Mouse (Mus musculus): ENCODE data around the gene Pithd1. TPM values are rescaled to one million over a fixed set of nuclear protein-coding genes. Genes with fewer than 3 reads are reported as not detected.
"Not testable (repeated sequence)": the region's sequence is repeated elsewhere in the genome, so short reads cannot be mapped to it uniquely, and the experiment has no call there.

Pithd1 gene
- polyA plus RNA-seq, 1 experiment from 2014 or later: 58.3 TPM

- H3K9ac ChIP-seq (replicated peaks): no peak overlapping the region
- H3K36me3 ChIP-seq: peaks cover 32% of the 10 kb centered on the region
- no peak overlapping the region for H3K4me2 ChIP-seq (replicated peaks)
- no peak for ATAC-seq (ENCODE audit: low FRiP score, low read depth)
- 91% methylated on average over 6 of the region's 6 CpGs for WGBS
- H3K4me1 ChIP-seq: peaks cover 10% of the 10 kb centered on the region
- no peaks in the 10 kb centered on the region for H3K9me3 ChIP-seq
- no peak overlapping the region for H3K4me3 ChIP-seq
- no peaks in the 10 kb centered on the region for H3K27me3 ChIP-seq
- H3K27ac ChIP-seq (replicated peaks): no peak overlapping the region
Observed at GRCm38 (mm10) chr4:135942193-135942592, 44.9 kb downstream of the Pithd1 start.

DNA sequence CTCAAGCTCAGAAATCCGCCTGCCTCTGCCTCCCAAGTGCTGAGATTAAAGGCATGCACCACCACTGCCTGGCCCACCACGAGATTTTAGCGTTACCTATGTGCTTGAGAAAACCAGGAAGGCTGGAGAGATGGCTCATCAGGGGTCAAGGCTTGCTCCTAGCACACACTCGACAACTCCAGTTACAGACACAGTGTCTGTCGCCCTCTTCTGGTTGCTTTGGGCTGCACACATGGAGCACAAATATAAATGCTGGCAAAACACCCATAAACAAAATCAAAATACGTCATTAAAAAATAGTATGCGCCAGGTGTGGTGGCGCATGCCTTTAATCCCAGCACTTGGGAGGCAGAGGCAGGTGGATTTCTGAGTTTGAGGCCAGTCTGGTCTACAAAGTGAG is 46.0 kb downstream of the Pithd1 start:
- not testable (repeated sequence) for H3K9ac ChIP-seq (replicated peaks); H3K4me3 ChIP-seq; H3K27me3 ChIP-seq; H3K9me3 ChIP-seq; ATAC-seq (ENCODE audit: low FRiP score, low read depth); H3K4me1 ChIP-seq; H3K27ac ChIP-seq (replicated peaks); H3K4me2 ChIP-seq (replicated peaks)
- WGBS: 84% methylated on average over 8 of the region's 8 CpGs
- H3K36me3 ChIP-seq: peaks cover 32% of the 10 kb centered on the region

- no peak overlapping the region for H3K27ac ChIP-seq (replicated peaks)
- 84% methylated on average over 7 of the region's 7 CpGs for WGBS
- peaks cover 34% of the 10 kb centered on the region for H3K36me3 ChIP-seq
- no peaks in the 10 kb centered on the region for H3K27me3 ChIP-seq
- no peaks in the 10 kb centered on the region for H3K9me3 ChIP-seq
- peaks cover 4% of the 10 kb centered on the region; the same call in 1 of the 2 replicates for H3K4me1 ChIP-seq
- no peak overlapping the region for H3K4me2 ChIP-seq (replicated peaks)
- no peak overlapping the region for H3K4me3 ChIP-seq
- ATAC-seq (ENCODE audit: low FRiP score, low read depth): no peak
- H3K9ac ChIP-seq (replicated peaks): no peak overlapping the region
Observed at GRCm38 (mm10) chr4:135938858-135939257, 48.2 kb downstream of the Pithd1 start.

- peaks cover 4% of the 10 kb centered on the region; the same call in 1 of the 2 replicates for H3K4me1 ChIP-seq
- no peaks in the 10 kb centered on the region for H3K27me3 ChIP-seq
- H3K4me2 ChIP-seq (replicated peaks): no peak overlapping the region
- no peak for ATAC-seq (ENCODE audit: low FRiP score, low read depth)
- H3K36me3 ChIP-seq: peaks cover 41% of the 10 kb centered on the region
- H3K9me3 ChIP-seq: no peaks in the 10 kb centered on the region
- H3K27ac ChIP-seq (replicated peaks): no peak overlapping the region
- H3K4me3 ChIP-seq: no peak overlapping the region
- no peak overlapping the region for H3K9ac ChIP-seq (replicated peaks)
- WGBS: 67% methylated on average over 5 of the region's 5 CpGs
Observed at GRCm38 (mm10) chr4:135935502-135935901, 51.6 kb downstream of the Pithd1 start.

DNA sequence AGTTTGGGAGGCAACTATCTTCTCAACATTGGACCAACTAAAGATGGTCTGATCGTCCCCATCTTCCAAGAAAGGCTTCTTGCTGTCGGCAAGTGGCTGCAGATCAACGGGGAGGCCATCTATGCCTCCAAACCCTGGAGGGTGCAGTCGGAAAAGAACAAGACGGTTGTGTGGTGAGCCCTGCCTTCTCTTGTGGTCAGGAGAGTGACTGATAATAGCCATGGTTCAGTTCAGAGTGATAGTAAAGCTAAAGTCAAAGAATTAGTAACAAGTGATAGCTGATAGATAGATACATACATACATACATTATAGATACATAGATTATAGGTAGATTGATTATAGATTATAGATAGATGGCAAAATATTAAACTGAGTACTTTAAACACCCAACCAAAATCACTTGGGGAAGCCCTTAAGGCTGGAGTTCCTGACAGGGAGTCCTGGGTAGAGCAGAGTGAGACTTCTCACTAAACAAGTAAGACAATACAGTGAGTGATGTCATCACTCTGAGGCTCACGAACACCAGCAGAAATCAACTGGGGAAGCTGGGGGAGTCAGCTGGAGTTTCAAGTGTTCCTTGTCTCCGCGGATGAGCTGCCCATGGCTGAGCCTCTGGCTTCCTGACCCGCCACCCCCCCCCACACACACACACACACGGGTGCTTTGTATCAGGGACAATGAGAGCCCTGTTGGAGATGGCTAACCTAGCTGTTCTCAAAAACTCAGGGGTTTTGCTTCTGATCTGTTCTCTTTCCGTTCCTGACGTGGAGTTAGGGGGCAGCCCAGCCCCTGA is 52.2 kb downstream of the Pithd1 start:
- H3K27ac ChIP-seq (replicated peaks): no peak overlapping the region
- no peak for ATAC-seq (ENCODE audit: low FRiP score, low read depth)
- no peaks in the 10 kb centered on the region for H3K9me3 ChIP-seq
- H3K4me2 ChIP-seq (replicated peaks): no peak overlapping the region
- H3K4me3 ChIP-seq: no peak overlapping the region
- 58% methylated on average over 12 of the region's 12 CpGs for WGBS
- no peak overlapping the region for H3K9ac ChIP-seq (replicated peaks)
- H3K36me3 ChIP-seq: peaks cover 43% of the 10 kb centered on the region
- H3K27me3 ChIP-seq: no peaks in the 10 kb centered on the region
- peaks cover 4% of the 10 kb centered on the region; the same call in 1 of the 2 replicates for H3K4me1 ChIP-seq

DNA sequence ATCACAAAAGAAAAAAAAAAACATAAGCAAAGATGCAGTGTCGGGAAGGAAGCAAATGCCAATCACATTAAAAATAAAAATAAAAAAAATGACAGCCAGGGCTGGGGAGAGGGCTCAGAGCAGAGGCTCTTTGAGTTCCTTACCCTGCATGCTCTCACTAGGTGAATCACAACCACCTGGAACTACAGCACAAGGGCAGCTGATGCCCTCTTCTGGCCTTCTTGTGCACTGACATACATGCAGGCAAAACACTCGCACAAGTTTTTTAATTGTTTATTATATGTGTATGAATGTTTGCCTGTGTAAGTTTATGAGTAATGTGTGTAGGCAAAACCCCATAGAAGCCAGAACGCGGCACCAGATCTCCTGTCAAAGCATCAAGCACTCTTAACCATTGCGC is 55.2 kb downstream of the Pithd1 start:
- WGBS: 68% methylated on average over 5 of the region's 5 CpGs
- H3K4me3 ChIP-seq: no peak overlapping the region
- no peaks in the 10 kb centered on the region for H3K27me3 ChIP-seq
- H3K36me3 ChIP-seq: peaks cover 28% of the 10 kb centered on the region
- peaks cover 4% of the 10 kb centered on the region; the same call in 1 of the 2 replicates for H3K4me1 ChIP-seq
- no peak for ATAC-seq (ENCODE audit: low FRiP score, low read depth)
- H3K4me2 ChIP-seq (replicated peaks): no peak overlapping the region
- no peaks in the 10 kb centered on the region for H3K9me3 ChIP-seq
- H3K27ac ChIP-seq (replicated peaks): no peak overlapping the region
- H3K9ac ChIP-seq (replicated peaks): no peak overlapping the region

- H3K36me3 ChIP-seq: peaks cover 36% of the 10 kb centered on the region
Observed at GRCm38 (mm10) chr4:135930239-135930638, 56.8 kb downstream of the Pithd1 start.

DNA sequence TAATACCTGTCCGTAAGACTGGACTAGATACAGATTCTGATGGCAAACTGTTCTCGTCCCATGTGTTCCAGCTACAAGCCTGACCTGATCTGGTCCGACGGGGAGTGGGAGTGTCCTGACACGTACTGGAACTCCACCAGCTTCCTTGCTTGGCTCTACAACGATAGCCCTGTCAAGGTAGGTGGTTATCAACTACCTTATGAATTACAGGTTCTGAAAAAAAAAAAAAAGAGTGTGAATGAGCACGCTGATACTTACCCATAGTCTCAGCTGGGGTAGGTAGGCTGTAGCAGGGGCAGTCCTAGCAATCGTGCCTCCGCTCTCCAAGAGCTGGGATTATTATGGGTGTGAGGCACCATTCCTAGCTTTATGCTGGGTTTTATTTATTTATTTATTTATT is 57.2 kb downstream of the Pithd1 start:
- Histone ChIP-seq H3K9ac (replicated peaks) (no peak overlapping the region), H3K27ac (replicated peaks) (no peak overlapping the region), H3K4me1 (no peaks in the 10 kb centered on the region), H3K36me3 (peaks cover 36% of the 10 kb centered on the region), H3K9me3 (no peaks in the 10 kb centered on the region), H3K4me3 (no peak overlapping the region), H3K4me2 (replicated peaks) (no peak overlapping the region), H3K27me3 (no peaks in the 10 kb centered on the region)
- ATAC-seq (ENCODE audit: low FRiP score, low read depth): no peak
- 92% methylated on average over 9 of the region's 9 CpGs for WGBS

More at GRCm38 (mm10) chr4:135930239-135930638, 56.8 kb downstream of the Pithd1 start:
- ATAC-seq (ENCODE audit: low FRiP score, low read depth): no peak
- no peak overlapping the region for H3K27ac ChIP-seq (replicated peaks)
- H3K4me2 ChIP-seq (replicated peaks): no peak overlapping the region
- no peaks in the 10 kb centered on the region for H3K9me3 ChIP-seq
- H3K27me3 ChIP-seq: no peaks in the 10 kb centered on the region
- no peak overlapping the region for H3K4me3 ChIP-seq
- WGBS: 94% methylated on average over 8 of the region's 8 CpGs
- H3K4me1 ChIP-seq: peaks cover 3% of the 10 kb centered on the region; the same call in 1 of the 2 replicates
- H3K9ac ChIP-seq (replicated peaks): no peak overlapping the region

DNA sequence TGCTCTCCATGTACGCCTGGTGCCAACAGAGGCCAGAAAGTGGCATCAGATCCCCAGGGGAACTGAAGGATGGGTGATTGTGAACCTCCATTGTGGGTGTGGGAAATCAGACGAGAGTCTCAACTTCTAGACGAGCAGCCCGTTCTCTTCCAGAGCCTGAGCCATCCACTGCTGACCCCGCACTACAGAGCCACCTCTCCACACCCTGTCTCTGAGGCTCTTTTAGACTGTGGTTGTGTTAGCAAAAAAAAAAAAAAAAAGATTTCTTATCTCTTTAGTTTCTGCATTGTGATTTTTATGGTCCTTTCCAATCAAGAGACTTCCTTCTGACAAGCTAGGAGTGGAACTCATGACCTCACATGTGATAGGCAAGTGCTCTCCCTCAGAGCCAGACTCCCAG is 57.7 kb downstream of the Pithd1 start:
- Histone ChIP-seq H3K9ac (replicated peaks) (no peak overlapping the region), H3K4me2 (replicated peaks) (no peak overlapping the region), H3K36me3 (peaks cover 39% of the 10 kb centered on the region), H3K27ac (replicated peaks) (no peak overlapping the region), H3K9me3 (no peaks in the 10 kb centered on the region), H3K27me3 (no peaks in the 10 kb centered on the region), H3K4me3 (no peak overlapping the region), H3K4me1 (no peaks in the 10 kb centered on the region)
- ATAC-seq (ENCODE audit: low FRiP score, low read depth): no peak
- WGBS: 87% methylated on average over 5 of the region's 5 CpGs

- no peak for ATAC-seq (ENCODE audit: low FRiP score, low read depth)
- H3K9me3 ChIP-seq: no peaks in the 10 kb centered on the region
- H3K4me1 ChIP-seq: no peaks in the 10 kb centered on the region
- H3K9ac ChIP-seq (replicated peaks): no peak overlapping the region
- H3K4me3 ChIP-seq: no peak overlapping the region
- H3K27me3 ChIP-seq: no peaks in the 10 kb centered on the region
- no peak overlapping the region for H3K4me2 ChIP-seq (replicated peaks)
- no peak overlapping the region for H3K27ac ChIP-seq (replicated peaks)
- WGBS: 89% methylated on average over 9 of the region's 9 CpGs
- H3K36me3 ChIP-seq: peaks cover 40% of the 10 kb centered on the region
Observed at GRCm38 (mm10) chr4:135928376-135928775, 58.7 kb downstream of the Pithd1 start.

- 95% methylated on average over 3 of the region's 3 CpGs for WGBS
- Histone ChIP-seq H3K27me3 (no peaks in the 10 kb centered on the region), H3K4me3 (no peak overlapping the region), H3K4me1 (peaks cover 2% of the 10 kb centered on the region), H3K9me3 (no peaks in the 10 kb centered on the region), H3K9ac (replicated peaks) (no peak overlapping the region), H3K4me2 (replicated peaks) (no peak overlapping the region), H3K27ac (replicated peaks) (no peak overlapping the region), H3K36me3 (peaks cover 36% of the 10 kb centered on the region)
- no peak for ATAC-seq (ENCODE audit: low FRiP score, low read depth)
Observed at GRCm38 (mm10) chr4:135926861-135927260, 60.2 kb downstream of the Pithd1 start.

DNA sequence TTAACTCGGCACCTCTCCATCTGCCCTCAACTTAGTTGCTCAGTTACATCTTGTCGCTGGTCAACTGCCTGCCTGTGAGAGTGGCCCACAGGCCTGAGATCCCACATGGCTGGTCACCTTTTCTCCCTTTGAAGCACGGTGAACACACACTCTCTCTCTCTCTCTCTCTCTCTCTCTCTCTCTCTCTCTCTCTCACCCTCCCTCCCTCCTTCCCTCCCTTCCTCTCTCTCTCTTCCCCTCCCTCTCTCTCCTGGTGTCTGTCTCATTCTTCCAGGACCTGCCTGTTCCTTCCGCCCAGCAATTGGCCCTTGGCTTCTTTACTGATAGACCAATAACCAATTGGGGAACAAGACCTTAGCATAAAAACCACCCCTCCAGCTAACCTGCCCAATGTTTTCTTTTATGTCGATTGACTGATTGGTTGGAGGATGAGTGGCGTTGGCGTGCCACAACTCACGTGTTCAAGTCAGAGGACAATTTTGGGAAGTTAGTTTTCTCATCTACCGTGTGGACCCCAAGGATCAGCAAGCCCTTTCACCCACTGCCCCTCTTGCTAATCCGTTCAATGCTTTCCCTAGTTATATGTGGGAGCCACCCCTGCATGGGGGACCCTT is 60.8 kb downstream of the Pithd1 start:
- H3K4me2 ChIP-seq (replicated peaks): no peak overlapping the region
- H3K4me1 ChIP-seq: peaks cover 8% of the 10 kb centered on the region
- no peak for ATAC-seq (ENCODE audit: low FRiP score, low read depth)
- H3K36me3 ChIP-seq: peaks cover 36% of the 10 kb centered on the region
- no peak overlapping the region for H3K27ac ChIP-seq (replicated peaks)
- WGBS: 91% methylated on average over 10 of the region's 10 CpGs
- H3K9me3 ChIP-seq: no peaks in the 10 kb centered on the region
- no peak overlapping the region for H3K4me3 ChIP-seq
- no peaks in the 10 kb centered on the region for H3K27me3 ChIP-seq
- no peak overlapping the region for H3K9ac ChIP-seq (replicated peaks)
